Mouse (Mus musculus) kidney, adult 2 months (tissue): Measurements from ENCODE around the gene Igf1. TPM values are rescaled to one million over a fixed set of nuclear protein-coding genes. Genes with fewer than 3 reads are reported as not detected.

Experiments used
- DNase-seq: peaks from one replicate; pipeline ENCODE4 v3.0.0; 2021
- H3K27ac ChIP-seq: fragments of 200-500 bp; 2 replicates; pipeline ENCODE4 v1.5.1; 2012; ENCODE audit warnings: low read depth, low read length, control low read depth, inconsistent platforms; ENCODE audit not compliant: insufficient read depth
- H3K27me3 ChIP-seq: fragments of 200-500 bp; replicated peaks from 2 replicates; pipeline ENCODE4 v1.6.1; 2012; ENCODE audit warnings: mild to moderate bottlenecking, moderate library complexity, low read length, inconsistent platforms; ENCODE audit not compliant: control insufficient read depth, insufficient read depth
- H3K36me3 ChIP-seq: fragments of 200-500 bp; 2 replicates; pipeline ENCODE4 v1.6.1; 2012; ENCODE audit warnings: mild to moderate bottlenecking, moderate library complexity, low read length, inconsistent platforms; ENCODE audit not compliant: control insufficient read depth, insufficient read depth
- H3K4me1 ChIP-seq: fragments of 200-500 bp; 2 replicates; pipeline ENCODE4 v1.6.1; 2011; ENCODE audit warnings: low read length; ENCODE audit not compliant: control insufficient read depth, insufficient read depth
- H3K4me3 ChIP-seq: fragments of 200-500 bp; 2 replicates; pipeline ENCODE4 v1.5.1; 2011; ENCODE audit warnings: mild to moderate bottlenecking, low read depth, low read length, control low read depth; ENCODE audit not compliant: insufficient read depth
- CTCF ChIP-seq: fragments of 200-500 bp; conservative IDR thresholded peaks from 2 replicates; pipeline ENCODE4 v1.5.1; 2011; ENCODE audit warnings: low read depth, mild to moderate bottlenecking, control low read depth, low read length, moderate library complexity, mixed read lengths; ENCODE audit not compliant: insufficient read depth, insufficient read length
- POLR2A ChIP-seq: fragments of 200-500 bp; IDR thresholded peaks from one replicate; pipeline ENCODE4 v1.6.1; 2011; ENCODE audit warnings: low read depth, low read length, control low read depth
- WGBS: fragments of 180-500 bp; shearing (Covaris S2); methylation state at CpG from one replicate; pipeline ENCODE4 v1.1.7; 2018; 5-methylcytosine and 5-hydroxymethylcytosine counted together
- polyA plus RNA-seq: library from polyadenylated mRNA; depleted of rRNA; stranded (reverse); fragments of >200 nt; gene quantifications from 2 replicates; pipeline ENCODE4 v1.2.3, GENCODE M21; 2012

The Igf1 gene
- polyA plus RNA-seq, 1 experiment, result 28.9 TPM

DNA sequence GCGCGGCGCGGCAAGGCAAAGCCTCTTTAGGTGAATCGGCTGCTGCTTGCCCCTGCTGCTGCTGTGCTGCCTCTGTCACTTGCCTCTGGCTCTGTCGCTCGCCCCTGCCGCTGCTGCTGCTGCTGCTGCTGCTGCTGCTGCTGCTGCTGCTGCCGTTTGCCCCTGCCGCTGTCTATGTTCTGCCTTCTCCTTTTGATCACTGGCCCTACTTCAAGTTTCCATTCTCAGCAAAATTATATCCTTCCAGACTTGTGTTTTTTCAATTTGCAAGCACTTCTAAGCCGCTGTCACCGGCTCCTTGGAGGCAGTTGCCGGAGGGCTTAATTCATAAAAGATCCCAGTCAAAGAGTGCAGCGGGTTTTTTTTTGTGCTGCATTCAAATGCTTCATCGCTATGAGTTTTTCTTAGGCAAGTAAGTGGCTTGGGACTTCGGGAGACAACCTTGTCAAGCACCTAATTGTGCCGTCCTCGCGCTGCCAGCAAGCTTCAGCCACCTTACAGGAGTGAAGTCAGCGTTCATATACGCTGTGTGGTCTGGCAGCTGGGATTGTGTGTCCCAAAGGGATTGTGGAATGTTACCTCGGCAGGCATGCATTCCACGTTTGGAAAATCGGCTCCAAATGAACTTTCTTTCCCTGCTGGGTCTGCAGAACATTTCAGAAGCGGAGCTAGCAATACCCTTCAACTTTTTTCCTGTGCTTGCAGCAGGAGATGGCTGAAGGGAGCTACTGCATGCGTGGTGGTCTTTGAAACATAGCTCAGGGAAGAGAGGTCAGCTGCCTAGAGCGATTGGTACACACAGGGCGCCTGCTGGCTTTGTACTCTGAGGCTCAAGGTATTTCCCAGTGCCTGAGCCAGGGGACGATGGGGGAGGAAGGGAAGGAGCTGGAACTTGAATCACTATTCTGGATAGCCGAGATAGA is 2.4 kb downstream of the Igf1 start:
- H3K27ac ChIP-seq, result peak overlapping the region; percentile 66
- 2% methylated on average over 30 of the region's 30 CpGs for WGBS
- H3K4me1 ChIP-seq, result peaks cover 5% of the 10 kb centered on the region; the same call in 1 of the 2 replicates
- DNase-seq, result peak; percentile 39
- TF ChIP-seq POLR2A, result no peak
- no peak for TF ChIP-seq CTCF
- peaks cover 2% of the 10 kb centered on the region; the same call in 1 of the 2 replicates for H3K27me3 ChIP-seq
- H3K36me3 ChIP-seq, result no peaks in the 10 kb centered on the region
- peak overlapping the region; percentile 56 for H3K4me3 ChIP-seq

DNA sequence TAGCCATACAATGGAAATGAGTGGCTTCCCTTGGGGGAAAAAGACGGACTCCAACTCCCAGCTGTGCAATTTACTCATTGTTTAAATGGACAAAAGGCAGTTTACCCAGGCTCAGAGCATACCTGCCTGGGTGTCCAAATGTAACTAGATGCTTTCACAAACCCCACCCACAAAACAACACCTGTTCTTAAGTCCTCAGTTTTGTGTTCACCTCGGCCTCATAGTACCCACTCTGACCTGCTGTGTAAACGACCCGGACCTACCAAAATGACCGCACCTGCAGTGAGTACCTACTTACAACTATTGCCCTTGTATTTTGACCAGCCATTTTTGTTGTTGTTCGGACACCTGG is 3.0 kb downstream of the Igf1 start:
- Histone ChIP-seq H3K4me1 (peaks cover 5% of the 10 kb centered on the region; the same call in 1 of the 2 replicates), H3K36me3 (no peaks in the 10 kb centered on the region), H3K4me3 (peak overlapping the region; percentile 56), H3K27me3 (peaks cover 2% of the 10 kb centered on the region; the same call in 1 of the 2 replicates), H3K27ac (peak overlapping the region; percentile 66)
- no peak for DNase-seq
- 64% methylated on average over 6 of the region's 6 CpGs for WGBS
- TF ChIP-seq CTCF (no peak), POLR2A (no peak)

DNA sequence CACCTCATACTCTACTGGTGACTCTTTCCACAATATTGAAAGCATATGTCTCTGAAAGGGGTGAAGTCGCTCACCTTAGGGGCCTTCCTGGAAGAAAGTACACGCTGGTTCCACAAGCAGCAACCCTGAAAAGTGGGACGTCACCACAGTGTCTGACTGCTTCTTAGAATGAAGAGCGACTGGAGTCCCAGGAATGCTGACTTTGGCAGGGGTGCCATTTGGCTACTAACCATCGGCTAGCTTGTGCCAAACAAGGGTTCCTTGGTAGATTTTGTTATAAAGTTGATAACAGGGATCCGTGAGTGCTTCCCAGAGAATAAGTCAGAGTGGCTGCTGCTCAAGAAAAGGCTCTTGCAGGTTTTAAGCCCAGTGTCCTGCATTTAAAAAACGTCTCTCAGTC is 4.8 kb downstream of the Igf1 start:
- WGBS, result 46% methylated on average over 7 of the region's 7 CpGs
- Histone ChIP-seq H3K4me3 (no peak overlapping the region), H3K27me3 (peaks cover 2% of the 10 kb centered on the region; the same call in 1 of the 2 replicates), H3K27ac (peak overlapping the region; percentile 73), H3K4me1 (peaks cover 5% of the 10 kb centered on the region; the same call in 1 of the 2 replicates), H3K36me3 (no peaks in the 10 kb centered on the region)
- TF ChIP-seq POLR2A, result no peak
- TF ChIP-seq CTCF, result no peak
- peak; percentile 49 for DNase-seq

- 60% methylated on average over 4 of the region's 4 CpGs for WGBS
- Histone ChIP-seq H3K36me3 (no peaks in the 10 kb centered on the region), H3K4me1 (peaks cover 2% of the 10 kb centered on the region; the same call in 1 of the 2 replicates), H3K4me3 (no peak overlapping the region), H3K27ac (peak overlapping the region; percentile 73), H3K27me3 (peaks cover 2% of the 10 kb centered on the region; the same call in 1 of the 2 replicates)
- TF ChIP-seq POLR2A (no peak), CTCF (no peak)
- DNase-seq, result peak; percentile 37
Measured at GRCm38 (mm10) chr10:87863326-87863725, 5.3 kb downstream of the Igf1 start.

DNA sequence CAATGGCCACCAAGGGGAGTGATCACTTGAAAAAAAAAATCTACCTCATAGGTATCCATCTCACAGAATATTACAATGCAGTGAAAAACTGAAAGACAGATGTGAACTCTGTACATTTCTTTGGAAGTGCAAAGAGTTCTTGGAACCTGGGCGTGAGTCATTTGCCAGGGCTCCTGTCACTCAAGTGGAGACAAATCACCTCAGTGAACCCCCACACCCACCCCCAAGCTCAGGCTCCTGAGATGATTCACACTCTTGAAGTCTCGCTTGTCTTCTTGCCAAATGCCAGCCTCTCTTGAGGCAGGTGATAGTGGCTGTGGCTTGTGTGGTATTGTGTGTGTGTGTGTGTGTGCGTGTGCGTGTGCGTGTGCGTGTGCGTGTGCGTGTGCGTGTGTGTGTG is 7.6 kb downstream of the Igf1 start:
- no peak for DNase-seq
- WGBS, result 93% methylated on average over 9 of the region's 9 CpGs
- H3K27ac ChIP-seq, result no peak overlapping the region

DNA sequence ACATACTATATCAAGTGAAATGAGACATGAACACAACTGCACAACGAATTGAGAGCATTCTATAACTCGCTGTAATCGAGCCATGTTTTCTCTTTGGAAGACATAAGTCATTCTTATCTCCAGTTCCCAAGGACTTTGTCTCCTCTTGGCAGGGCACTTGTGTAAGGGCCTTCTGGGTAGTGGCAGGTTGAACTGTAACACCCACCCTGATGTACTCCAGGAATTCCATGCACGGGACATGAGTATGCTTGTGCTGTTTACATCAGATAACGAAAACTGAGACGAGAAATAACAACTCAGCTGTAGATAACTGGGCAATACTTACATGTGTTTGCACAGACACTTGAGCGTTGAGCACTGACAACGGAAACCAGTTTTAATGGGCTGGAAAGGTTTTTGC is 8.4 kb downstream of the Igf1 start:
- DNase-seq, result no peak
- Histone ChIP-seq H3K27me3 (no peaks in the 10 kb centered on the region; the same call in 1 of the 2 replicates), H3K4me3 (no peak overlapping the region), H3K36me3 (no peaks in the 10 kb centered on the region), H3K4me1 (no peaks in the 10 kb centered on the region), H3K27ac (no peak overlapping the region)
- 39% methylated on average over 8 of the region's 8 CpGs for WGBS
- TF ChIP-seq POLR2A (no peak), CTCF (no peak)

More for the DNA sequence above, 7.6 kb downstream of the Igf1 start:
- Histone ChIP-seq H3K36me3 (no peaks in the 10 kb centered on the region), H3K27me3 (no peaks in the 10 kb centered on the region; the same call in 1 of the 2 replicates), H3K4me3 (no peak overlapping the region), H3K4me1 (no peaks in the 10 kb centered on the region)
- no peak for TF ChIP-seq POLR2A
- no peak for TF ChIP-seq CTCF

DNA sequence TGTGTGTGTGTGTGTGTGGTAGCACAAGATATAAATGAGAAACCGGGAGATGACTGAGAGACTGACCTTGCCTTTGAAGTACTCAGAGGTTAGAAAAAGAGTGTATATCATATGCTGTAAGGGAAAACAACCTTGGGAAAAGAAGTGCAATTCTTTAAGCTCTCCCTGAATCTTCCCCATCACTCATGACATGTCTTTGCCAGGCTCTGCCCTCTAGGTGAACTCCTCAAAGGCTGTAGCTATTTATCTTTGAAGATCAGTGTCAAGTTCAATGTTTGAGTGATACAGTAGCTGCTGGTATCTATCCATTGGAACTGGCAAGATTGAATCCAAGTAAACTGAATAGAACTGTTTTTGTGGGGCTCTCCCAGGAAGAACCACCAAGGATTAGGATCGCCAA is 9.2 kb downstream of the Igf1 start:
- Histone ChIP-seq H3K4me3 (no peak overlapping the region), H3K36me3 (no peaks in the 10 kb centered on the region), H3K4me1 (0 out of 2 replicates have a peak, but pooled peaks cover 2% of the 10 kb centered on the region), H3K27me3 (no peaks in the 10 kb centered on the region; the same call in 1 of the 2 replicates), H3K27ac (no peak overlapping the region; the same call in 1 of the 2 replicates)
- 60% methylated on average over 2 of the region's 2 CpGs for WGBS
- DNase-seq, result no peak
- TF ChIP-seq CTCF, result no peak
- TF ChIP-seq POLR2A, result no peak
